Mouse (Mus musculus): ENCODE measurements at regions not wholly inside any gene's neighbourhood (a gene's known extent, or its start where the extent isn't known, plus 50 kb on each side); places are given as distances from the start of the nearest gene placed in this dataset.
"Not testable (repeated sequence)": the region's sequence is repeated elsewhere in the genome, so short reads cannot be mapped to it uniquely, and the experiment has no call there.

DNA sequence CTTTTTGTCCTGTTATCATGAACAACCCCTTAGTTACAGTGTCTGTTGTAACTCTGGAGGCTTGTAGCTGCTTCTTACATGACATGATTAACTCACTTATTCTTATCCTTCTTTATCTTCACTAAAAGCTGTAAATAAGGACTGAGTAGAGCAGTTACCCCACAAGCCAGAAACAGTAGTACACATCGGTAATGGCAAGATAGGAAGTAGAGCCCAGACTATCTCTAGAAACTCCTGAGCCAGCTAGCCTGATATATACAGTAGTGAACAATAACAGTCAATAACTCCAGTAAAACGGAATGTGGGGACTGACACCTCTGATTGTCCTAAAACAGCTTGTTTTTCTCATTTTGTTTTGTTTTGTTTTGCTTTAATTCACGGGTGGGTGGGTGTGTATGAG, 80.9 kb upstream of the Adss start:
- not testable (repeated sequence) for H3K4me3 ChIP-seq (ENCODE audit: low read depth, low read length); H3K36me3 ChIP-seq (ENCODE audit: control insufficient read depth, insufficient read depth, low read length, poor library complexity, severe bottlenecking); H3K9me3 ChIP-seq (replicated peaks; ENCODE audit: control insufficient read depth, insufficient read depth, low read length, poor library complexity, severe bottlenecking); H3K4me1 ChIP-seq (ENCODE audit: control insufficient read depth, insufficient read depth, low read length); H3K27ac ChIP-seq (ENCODE audit: insufficient read depth, low read length); H3K9ac ChIP-seq (ENCODE audit: low read depth, poor library complexity, severe bottlenecking); H3K27me3 ChIP-seq (ENCODE audit: control insufficient read depth, insufficient read depth, low read length, poor library complexity, severe bottlenecking)

GRCm38 (mm10) chr1:177901566-177901965, 81.7 kb upstream of the Catspere2 start:
- no peak overlapping the region for H3K9ac ChIP-seq (ENCODE audit: low read depth, poor library complexity, severe bottlenecking)
- H3K4me1 ChIP-seq (ENCODE audit: control insufficient read depth, insufficient read depth, low read length), result no peaks in the 10 kb centered on the region
- H3K4me3 ChIP-seq (ENCODE audit: low read depth, low read length), result no peak overlapping the region
- H3K27ac ChIP-seq (ENCODE audit: insufficient read depth, low read length), result no peak overlapping the region
- no peaks in the 10 kb centered on the region for H3K27me3 ChIP-seq (ENCODE audit: control insufficient read depth, insufficient read depth, low read length, poor library complexity, severe bottlenecking)
- H3K9me3 ChIP-seq (replicated peaks; ENCODE audit: control insufficient read depth, insufficient read depth, low read length, poor library complexity, severe bottlenecking), result no peaks in the 10 kb centered on the region; the same call in 1 of the 2 replicates
- TF ChIP-seq CTCF (IDR thresholded peaks at IDR 0.05; ENCODE audit: low read depth, low read length) (no peak), POLR2A (IDR thresholded peaks at IDR 0.05; ENCODE audit: insufficient read depth, low read length) (no peak), EP300 (IDR thresholded peaks at IDR 0.05; ENCODE audit: insufficient read depth, low read depth, low read length) (no peak)
- H3K36me3 ChIP-seq (ENCODE audit: control insufficient read depth, insufficient read depth, low read length, poor library complexity, severe bottlenecking), result no peaks in the 10 kb centered on the region

DNA sequence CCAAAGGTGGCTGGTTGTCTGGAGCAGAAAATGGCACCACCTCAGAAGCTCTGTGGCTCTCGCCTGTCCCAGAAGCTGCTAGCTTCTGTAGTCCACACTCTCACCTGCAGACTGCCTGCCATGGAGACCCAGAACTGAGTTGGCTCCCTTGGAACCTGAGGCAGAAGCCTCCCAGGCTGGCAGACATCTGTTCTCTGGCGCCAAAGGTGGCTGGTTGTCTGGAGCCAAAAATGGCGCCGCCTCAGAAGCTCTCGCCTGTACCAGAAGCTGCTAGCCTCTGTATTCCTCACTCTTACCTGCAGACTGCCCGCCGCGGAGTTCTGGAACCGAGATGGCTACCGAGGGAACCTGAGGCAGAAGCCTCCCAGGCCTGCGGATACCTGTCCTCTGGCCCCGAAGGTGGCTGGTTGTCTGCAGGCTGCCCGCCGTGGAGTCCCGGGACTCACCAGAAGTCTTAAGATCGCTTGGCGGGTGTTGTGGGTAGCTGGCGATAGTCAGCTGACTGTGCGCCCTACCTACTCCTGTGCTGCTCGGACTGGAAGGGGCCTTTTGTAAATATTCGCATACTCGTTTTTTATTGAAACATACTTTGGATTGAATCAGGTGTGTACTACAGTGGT, 54.7 kb upstream of the Catspere2 start:
- Histone ChIP-seq H3K9ac (ENCODE audit: low read depth, poor library complexity, severe bottlenecking) (peak overlapping the region; percentile 92), H3K4me3 (ENCODE audit: low read depth, low read length) (peak overlapping the region; percentile 61)
- H3K36me3 ChIP-seq (ENCODE audit: control insufficient read depth, insufficient read depth, low read length, poor library complexity, severe bottlenecking); H3K27ac ChIP-seq (ENCODE audit: insufficient read depth, low read length); H3K27me3 ChIP-seq (ENCODE audit: control insufficient read depth, insufficient read depth, low read length, poor library complexity, severe bottlenecking); H3K4me1 ChIP-seq (ENCODE audit: control insufficient read depth, insufficient read depth, low read length); H3K9me3 ChIP-seq (replicated peaks; ENCODE audit: control insufficient read depth, insufficient read depth, low read length, poor library complexity, severe bottlenecking): not testable (repeated sequence)
